Mouse (Mus musculus) E14TG2a.4 (cell line): ENCODE measurements around the gene Trim39.

ENCODE experiments used
- CTCF ChIP-seq: conservative IDR thresholded peaks from 2 replicates; pipeline ENCODE4 v1.5.1; 2014; ENCODE audit warnings: low read length
- NANOG ChIP-seq: IDR thresholded peaks from 2 replicates; pipeline ENCODE4 v1.6.1; 2014; ENCODE audit warnings: borderline replicate concordance, low read length, mixed read lengths
- POU5F1 ChIP-seq: IDR thresholded peaks from 2 replicates; pipeline ENCODE4 v1.6.1; 2014; ENCODE audit warnings: low read length, borderline replicate concordance

DNA sequence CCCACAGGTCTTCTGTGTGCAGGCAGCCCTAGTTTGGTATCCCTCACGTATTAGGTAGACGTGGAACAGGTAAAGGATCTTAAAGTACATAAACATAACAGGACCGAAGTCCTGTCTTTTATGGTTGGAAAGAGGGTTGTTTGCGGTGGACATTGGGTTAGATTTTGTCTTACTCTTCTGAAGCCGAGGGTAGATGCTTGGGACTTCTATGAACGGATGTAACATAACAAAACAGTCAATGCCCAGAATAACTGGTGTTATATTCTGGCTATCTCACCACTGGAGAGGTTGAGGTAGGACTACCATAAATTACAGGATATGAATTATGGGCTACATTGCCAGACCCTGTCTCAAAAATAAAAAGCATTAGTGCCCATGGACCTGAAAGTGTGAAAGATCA lies 14.1 kb downstream of the Trim39 start, which contains the start of gene Rpp21:
- TF ChIP-seq CTCF (no peak), POU5F1 (no peak), NANOG (no peak)
